Mouse (Mus musculus) CH12.LX (cell line): ENCODE measurements at regions not wholly inside any gene's neighbourhood (a gene's known extent, or its start where the extent isn't known, plus 50 kb on each side); places are given as distances from the start of the nearest gene placed in this dataset.

Experiments
- CHD2 ChIP-seq: IDR thresholded peaks from 2 replicates; pipeline ENCODE4 v1.6.1; 2011; ENCODE audit warnings: low read length, improper control_type of control experiment
- CTCF ChIP-seq, 2 experiments: IDR thresholded peaks in 1 of 2; conservative IDR thresholded peaks in 1 of 2; 2 replicates each; pipeline ENCODE4 v1.5.1; 2011 to 2012; ENCODE audit warnings: low read depth in 2 of 2, low read length in 2 of 2, improper control_type of control experiment in 1 of 2, inconsistent platforms in 1 of 2, mild to moderate bottlenecking in 1 of 2, moderate library complexity in 1 of 2
- EP300 ChIP-seq: IDR thresholded peaks from 2 replicates; pipeline ENCODE4 v1.6.1; 2011; ENCODE audit warnings: low read length, improper control_type of control experiment
- ETS1 ChIP-seq: conservative IDR thresholded peaks from 2 replicates; pipeline ENCODE4 v1.6.1; 2012; ENCODE audit warnings: low read depth, mild to moderate bottlenecking, inconsistent platforms, low read length, improper control_type of control experiment, moderate library complexity
- IRF4 ChIP-seq: IDR thresholded peaks from 2 replicates; pipeline ENCODE4 v1.6.1; 2014; ENCODE audit warnings: low read depth, mild to moderate bottlenecking, inconsistent platforms, low read length, improper control_type of control experiment
- JUN ChIP-seq: IDR thresholded peaks from 2 replicates; pipeline ENCODE4 v1.6.1; 2011; ENCODE audit warnings: low read depth, mild to moderate bottlenecking, low read length, improper control_type of control experiment, moderate library complexity; ENCODE audit not compliant: insufficient read depth
- KAT2A ChIP-seq: IDR thresholded peaks from 2 replicates; pipeline ENCODE4 v1.6.1; 2012; ENCODE audit warnings: low read length, improper control_type of control experiment, inconsistent platforms; ENCODE audit not compliant: insufficient replicate concordance
- MAZ ChIP-seq: IDR thresholded peaks from 2 replicates; pipeline ENCODE4 v1.6.1; 2012; ENCODE audit warnings: low read depth, mild to moderate bottlenecking, inconsistent platforms, low read length, improper control_type of control experiment, moderate library complexity
- POLR2A ChIP-seq: IDR thresholded peaks from 2 replicates; pipeline ENCODE4 v1.6.1; 2011; ENCODE audit warnings: low read depth, mild to moderate bottlenecking, improper control_type of control experiment, low read length
- RCOR1 ChIP-seq: conservative IDR thresholded peaks from 2 replicates; pipeline ENCODE4 v1.6.1; 2012; ENCODE audit warnings: low read depth, mild to moderate bottlenecking, inconsistent platforms, low read length, improper control_type of control experiment

GRCm38 (mm10) chr9:120850092-120850491 is 78.9 kb upstream of the Ctnnb1 start:
- TF ChIP-seq RCOR1 (no peak), CTCF (conservative IDR thresholded peaks at IDR 0.05 in 1 of 2, IDR thresholded peaks at IDR 0.05 in 1 of 2; ENCODE audit: low read depth in 2 of 2, low read length in 2 of 2) (no peak), CHD2 (no peak), KAT2A (no peak), ETS1 (no peak), IRF4 (no peak), EP300 (no peak), JUN (no peak), POLR2A (no peak), MAZ (no peak)
